In the genomic region with DNA sequence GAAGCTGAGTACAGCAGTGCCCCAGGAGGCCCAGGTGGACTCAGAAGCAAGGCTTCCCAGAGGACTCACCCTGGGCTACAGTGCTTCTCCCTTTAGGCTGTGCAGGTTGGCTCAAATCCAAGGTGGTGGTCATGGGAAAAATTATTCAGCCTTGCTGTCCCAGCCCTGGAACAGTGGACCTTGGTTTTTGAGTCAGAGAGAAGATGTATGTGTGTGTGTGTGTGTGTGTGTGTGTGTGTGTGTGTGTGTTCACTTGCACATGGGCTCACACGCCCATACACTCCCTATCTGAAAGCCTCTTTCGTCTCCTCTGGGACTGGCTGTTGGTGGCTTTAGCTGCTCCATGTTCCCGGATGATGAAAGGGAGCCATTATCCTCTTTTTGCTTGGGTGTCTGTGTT, we compare ENCODE assay signal across 11 mouse cellular contexts. TPM values are rescaled to one million over a fixed set of nuclear protein-coding genes. Genes with fewer than 3 reads are reported as not detected.
DNase-seq lines count a peak whose midpoint lies in the region; ATAC-seq lines count a peak whose summit lies in the region.
"Had no signal": no experiment of that assay in that cellular context is flagged by ENCODE, and none has a peak within 500 bp of the region (broad histone marks: within the 10 kb centered on the region; RNA-seq: fewer than 3 reads in every experiment).

No protein-coding gene starts in this region.

- DNase-seq in gastrocnemius, postnatal 14 days, result peak; percentile 9
- no peak for DNase-seq in gastrocnemius, postnatal 36 days
- DNase-seq in retina, postnatal 1 day, result peak; percentile 50
- no peak for DNase-seq in retina, embryonic 14.5 days (ENCODE audit: low spot score)
- DNase-seq in thymus, postnatal 25 days, result no peak
- DNase-seq in B cell, adult 2 months, result no peak
- DNase-seq: thymus, postnatal 36 days had no signal

- H3K9ac ChIP-seq in intestine, embryonic 16.5 days (ENCODE audit: low read depth, low read length), result no peak overlapping the region
- H3K9ac ChIP-seq: liver, embryonic 14.5 days had no signal

- H3K4me3 ChIP-seq in intestine, embryonic 16.5 days (ENCODE audit: low read length), result no peak overlapping the region

- WGBS in intestine, embryonic 16.5 days, result 41% methylated on average over 3 of the region's 3 CpGs

- peaks cover 10% of the 10 kb centered on the region for H3K4me1 ChIP-seq in intestine, embryonic 16.5 days (ENCODE audit: control insufficient read depth, insufficient read depth, low read length)

- intact Hi-C loops in gastrocnemius, postnatal 14 days (cut with DNase I; ENCODE audit: low total_unique reads), result no loop called here
- intact Hi-C loops in gastrocnemius, postnatal 36 days (cut with DNase I), result no loop called here

- ATAC-seq in intestine, embryonic 16.5 days, result peak; percentile 87
- no peak for ATAC-seq in megakaryocyte, adult 5-6 weeks (ENCODE audit: poor library complexity, severe bottlenecking)
- ATAC-seq: CD4-positive, CD25-positive, alpha-beta regulatory T cell, adult 4 months had no signal

- H3K36me3 ChIP-seq in intestine, embryonic 16.5 days (ENCODE audit: control insufficient read depth, insufficient read depth, low read length), result no peaks in the 10 kb centered on the region

- H3K27ac ChIP-seq in intestine, embryonic 16.5 days (ENCODE audit: low read length), result 0 out of 2 replicates have a peak overlapping the region, but pooled peaks have one; percentile 27
- H3K27ac ChIP-seq: liver, embryonic 14.5 days had no signal

- no peaks in the 10 kb centered on the region for H3K9me3 ChIP-seq in intestine, embryonic 16.5 days (ENCODE audit: control insufficient read depth, low read length)

- H3K27me3 ChIP-seq in intestine, embryonic 16.5 days (replicated peaks; ENCODE audit: control insufficient read depth, insufficient read depth, low read length), result no peaks in the 10 kb centered on the region

- no peak overlapping the region for H3K4me2 ChIP-seq in intestine, embryonic 16.5 days (ENCODE audit: low read depth, low read length)

RNA-seq across cellular contexts. Expression of a gene that starts 16.4 kb away (rescaled TPM):
- total RNA-seq in gastrocnemius, postnatal 14 days (2021), result 1 to 10 TPM; 1.6 to 1.7 TPM
- total RNA-seq in gastrocnemius, postnatal 36 days (2021), result 1 to 10 TPM; 1.7 to 2.8 TPM
- polyA plus RNA-seq in intestine, embryonic 16.5 days (2015; fragmentation: Nextera tagmentation; extraction: Ambion mirVana), result 0.53 and 0.81 TPM in 2 replicates
- 10.9 and 11.2 TPM in 2 replicates for total RNA-seq in megakaryocyte, adult 5-6 weeks (2015)
- total RNA-seq in megakaryocyte, adult 5-6 weeks (2017), result 12.6 and 15.6 TPM in 2 replicates
- polyA plus RNA-seq: CD4-positive, CD25-positive, alpha-beta regulatory T cell, adult 4 months had no signal

RNA-seq across cellular contexts. Expression of a gene that starts 46.5 kb away (rescaled TPM):
- total RNA-seq in gastrocnemius, postnatal 14 days (2021), result 1 to 10 TPM; 7.2 to 9.7 TPM
- 10 to 100 TPM in 1 of 2 experiments, 1 to 10 TPM in 1; 6.5 to 18.3 TPM for total RNA-seq in gastrocnemius, postnatal 36 days (2021)
- 5.1 and 7.2 TPM in 2 replicates for polyA plus RNA-seq in intestine, embryonic 16.5 days (2015; fragmentation: Nextera tagmentation; extraction: Ambion mirVana)
- 0.39 and 0.65 TPM in 2 replicates for total RNA-seq in megakaryocyte, adult 5-6 weeks (2015)
- total RNA-seq in megakaryocyte, adult 5-6 weeks (2017), result 0.51 TPM in 1 of 2 replicates, not detected in the other
- polyA plus RNA-seq: CD4-positive, CD25-positive, alpha-beta regulatory T cell, adult 4 months had no signal

Comparison
In these comparisons a context has a peak if more than half of its experiments do, and no peak if none do; other contexts are left out.
1. DNase-seq: peak in gastrocnemius, postnatal 14 days (single experiment) and retina, postnatal 1 day (single experiment); none in gastrocnemius, postnatal 36 days (0 of 2), retina, embryonic 14.5 days (single experiment), thymus, postnatal 25 days (single experiment) and B cell, adult 2 months (0 of 2).
2. RNA of a gene that starts 46.5 kb away (total RNA-seq): 6.5 to 18.3 TPM in gastrocnemius, postnatal 36 days and 7.2 to 9.7 TPM in gastrocnemius, postnatal 14 days; 0.39 to 0.65 TPM in megakaryocyte, adult 5-6 weeks; every median in the first group is over 4 times any median in the second.